Comparison of ENCODE assay signal across 21 mouse cellular contexts in the genomic region with DNA sequence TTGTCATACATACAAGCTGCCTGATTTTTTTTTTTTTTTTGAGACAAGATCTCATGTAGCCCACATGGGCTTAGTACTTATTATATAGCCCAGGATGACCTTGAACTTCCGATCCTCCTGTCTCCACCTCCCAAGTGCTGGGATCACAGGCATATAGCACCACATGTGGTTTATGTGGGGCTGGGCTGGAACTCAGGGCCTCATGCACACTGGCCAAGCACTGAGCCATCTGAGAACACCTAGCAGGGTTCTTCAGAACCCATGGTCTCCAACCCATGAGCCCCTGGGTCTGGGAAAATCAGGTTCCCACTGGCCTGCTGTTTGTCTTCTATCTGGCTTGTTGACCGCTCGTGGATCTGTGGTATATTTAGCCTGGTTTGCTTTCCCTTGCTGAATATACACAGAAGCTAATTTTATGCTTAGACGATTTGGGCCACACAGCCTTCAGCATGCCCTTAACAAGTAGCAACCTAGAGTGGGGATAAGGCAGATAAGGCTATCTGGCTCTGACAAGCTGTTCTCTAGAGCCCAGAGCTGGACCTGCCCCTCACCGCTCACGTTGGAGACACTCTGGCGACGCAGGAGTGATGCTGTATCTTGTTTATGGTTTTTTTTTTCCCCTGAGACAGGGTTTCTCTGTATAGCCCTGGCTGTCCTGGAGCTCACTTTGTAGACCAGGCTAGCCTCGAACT. TPM values are rescaled to one million over a fixed set of nuclear protein-coding genes. Genes with fewer than 3 reads are reported as not detected.
A peak's percentile ranks its signal among the peaks of the same experiment; 100 is the strongest.
DNase-seq lines count a peak whose midpoint lies in the region; ATAC-seq and TF ChIP-seq lines count a peak whose summit lies in the region.
"Had no signal": no experiment of that assay in that cellular context is flagged by ENCODE, and none has a peak within 500 bp of the region (broad histone marks: within the 10 kb centered on the region; RNA-seq: fewer than 3 reads in every experiment).

No protein-coding gene starts in this region.

- H3K4me3 ChIP-seq in heart, embryonic 13.5 days, result no peak overlapping the region
- H3K4me3 ChIP-seq in liver, postnatal 0 days (ENCODE audit: low read depth, low read length), result no peak overlapping the region
- no peak overlapping the region for H3K4me3 ChIP-seq in midbrain, embryonic 16.5 days (ENCODE audit: low read depth, low read length)
- H3K4me3 ChIP-seq: erythroblast, embryonic 14.5 days; forebrain, embryonic 15.5 days; limb, embryonic 10.5 days; midbrain, embryonic 15.5 days; neural tube, embryonic 15.5 days had no signal

- TF ChIP-seq EP300 in liver, postnatal 0 days (IDR thresholded peaks at IDR 0.05; ENCODE audit: low read depth), result peak; percentile 80

- no peak overlapping the region; the same call in 1 of the 2 replicates for H3K9ac ChIP-seq in heart, embryonic 13.5 days
- no peak overlapping the region for H3K9ac ChIP-seq in liver, postnatal 0 days (replicated peaks)
- H3K9ac ChIP-seq in midbrain, embryonic 16.5 days (ENCODE audit: low read depth, low read length), result no peak overlapping the region
- H3K9ac ChIP-seq: forebrain, embryonic 15.5 days; midbrain, embryonic 15.5 days; neural tube, embryonic 15.5 days had no signal

- H3K9me3 ChIP-seq in heart, embryonic 13.5 days, result no peaks in the 10 kb centered on the region
- H3K9me3 ChIP-seq in liver, postnatal 0 days (ENCODE audit: low read length), result no peaks in the 10 kb centered on the region
- no peaks in the 10 kb centered on the region for H3K9me3 ChIP-seq in midbrain, embryonic 16.5 days (replicated peaks; ENCODE audit: control insufficient read depth, low read length, poor library complexity, severe bottlenecking)
- H3K9me3 ChIP-seq: forebrain, embryonic 15.5 days; limb, embryonic 10.5 days; megakaryocyte, embryonic 14.5 days; midbrain, embryonic 15.5 days; neural tube, embryonic 15.5 days had no signal

- no peaks in the 10 kb centered on the region for H3K27me3 ChIP-seq in heart, embryonic 13.5 days (replicated peaks)
- H3K27me3 ChIP-seq in liver, postnatal 0 days (ENCODE audit: insufficient read depth, low read length), result no peaks in the 10 kb centered on the region
- H3K27me3 ChIP-seq in midbrain, embryonic 16.5 days (ENCODE audit: control insufficient read depth, insufficient read depth, low read depth, low read length), result no peaks in the 10 kb centered on the region
- H3K27me3 ChIP-seq: forebrain, embryonic 15.5 days; midbrain, embryonic 15.5 days; neural tube, embryonic 15.5 days had no signal

- H3K36me3 ChIP-seq in heart, embryonic 13.5 days, result peaks cover 25% of the 10 kb centered on the region
- H3K36me3 ChIP-seq in liver, postnatal 0 days (replicated peaks; ENCODE audit: insufficient read depth, low read length), result 0 out of 2 replicates have a peak, but pooled peaks cover 4% of the 10 kb centered on the region
- no peaks in the 10 kb centered on the region for H3K36me3 ChIP-seq in midbrain, embryonic 16.5 days (ENCODE audit: control insufficient read depth, insufficient read depth, low read length)
- H3K36me3 ChIP-seq: forebrain, embryonic 15.5 days; limb, embryonic 10.5 days; midbrain, embryonic 15.5 days; neural tube, embryonic 15.5 days had no signal

- peak overlapping the region; percentile 92 for H3K27ac ChIP-seq in heart, embryonic 13.5 days (replicated peaks)
- no peak overlapping the region for H3K27ac ChIP-seq in liver, postnatal 0 days (ENCODE audit: low read depth)
- no peak overlapping the region for H3K27ac ChIP-seq in midbrain, embryonic 16.5 days (ENCODE audit: low read length)
- H3K27ac ChIP-seq: forebrain, embryonic 15.5 days; midbrain, embryonic 15.5 days; neural tube, embryonic 15.5 days; stomach, postnatal 0 days had no signal

- peaks cover 60% of the 10 kb centered on the region for H3K4me1 ChIP-seq in heart, embryonic 13.5 days
- H3K4me1 ChIP-seq in liver, postnatal 0 days (ENCODE audit: insufficient read depth), result no peaks in the 10 kb centered on the region; the same call in 1 of the 2 replicates
- no peaks in the 10 kb centered on the region for H3K4me1 ChIP-seq in midbrain, embryonic 16.5 days (ENCODE audit: control insufficient read depth, insufficient read depth, low read length)
- H3K4me1 ChIP-seq: forebrain, embryonic 15.5 days; megakaryocyte, embryonic 14.5 days; midbrain, embryonic 15.5 days; neural tube, embryonic 15.5 days had no signal

- no peak for DNase-seq in heart, postnatal 14 days
- DNase-seq in liver, result peak; percentile 62
- DNase-seq in liver, postnatal 0 days, result no peak
- DNase-seq in urinary bladder, postnatal 25 days (ENCODE audit: low spot score), result no peak
- DNase-seq: adrenal gland, postnatal 36 days; cerebellum, adult 2 months; kidney, adult 9 months; kidney, postnatal 25 days; lung, adult 18-20 months; lung, postnatal 14 days had no signal

- intact Hi-C loops in heart, postnatal 14 days (cut with DNase I), result no loop called here

- no peak overlapping the region for H3K4me2 ChIP-seq in heart, embryonic 13.5 days
- H3K4me2 ChIP-seq in liver, postnatal 0 days (ENCODE audit: low read depth, low read length), result no peak overlapping the region
- H3K4me2 ChIP-seq in midbrain, embryonic 16.5 days (ENCODE audit: low read length), result no peak overlapping the region
- H3K4me2 ChIP-seq: forebrain, embryonic 15.5 days; midbrain, embryonic 15.5 days; neural tube, embryonic 15.5 days had no signal

- ATAC-seq in heart, embryonic 13.5 days (ENCODE audit: extremely low read depth, insufficient number of reproducible peaks, low FRiP score, low TSS enrichment), result no peak
- peak; percentile 62; the same call in 1 of the 2 replicates for ATAC-seq in erythroblast, adult 5-6 weeks (replicated peaks; ENCODE audit: low FRiP score, poor library complexity, severe bottlenecking)
- ATAC-seq in liver, postnatal 0 days, result peak; percentile 74
- ATAC-seq in midbrain, embryonic 16.5 days, result no peak
- ATAC-seq: forebrain, embryonic 15.5 days; midbrain, embryonic 15.5 days had no signal

- no peak for TF ChIP-seq CTCF in liver, postnatal 0 days (IDR thresholded peaks at IDR 0.05; ENCODE audit: low read depth)

- WGBS in heart, embryonic 13.5 days, result 33% methylated on average over 9 of the region's 9 CpGs
- 51% methylated on average over 9 of the region's 9 CpGs for WGBS in liver, postnatal 0 days (ENCODE audit: insufficient replicate concordance)
- WGBS in midbrain, embryonic 16.5 days, result 89% methylated on average over 9 of the region's 9 CpGs

RNA-seq across cellular contexts. Expression of a gene that starts 24.9 kb away (rescaled TPM):
- polyA plus RNA-seq in heart, embryonic 13.5 days (2015; fragmentation: Nextera tagmentation; extraction: Ambion mirVana), result 2.7 and 3.6 TPM in 2 replicates
- total RNA-seq in heart, postnatal 14 days (2021), result under 1 TPM; 0.17 to 0.48 TPM
- total RNA-seq in erythroblast, adult 5-6 weeks (2015; ENCODE audit: low replicate concordance), result not detected in 2 replicates
- total RNA-seq in erythroblast, adult 5-6 weeks (2017; ENCODE audit: low replicate concordance), result 0.17 TPM in 1 of 2 replicates, not detected in the other
- 0.71 and 1.0 TPM in 2 replicates for polyA plus RNA-seq in liver, postnatal 0 days (2015; fragmentation: Nextera tagmentation; extraction: Ambion mirVana)
- 4.6 and 5.3 TPM in 2 replicates for polyA plus RNA-seq in midbrain, embryonic 16.5 days (2015; fragmentation: Nextera tagmentation; extraction: Ambion mirVana)
- polyA plus RNA-seq: erythroblast, embryonic 14.5 days had no signal

RNA-seq across cellular contexts. Expression of a gene that starts 44.3 kb away (rescaled TPM):
- 25.3 and 30.3 TPM in 2 replicates for polyA plus RNA-seq in heart, embryonic 13.5 days (2015; fragmentation: Nextera tagmentation; extraction: Ambion mirVana)
- 10 to 100 TPM; 12.0 to 12.7 TPM for total RNA-seq in heart, postnatal 14 days (2021)
- total RNA-seq in erythroblast, adult 5-6 weeks (2015; ENCODE audit: low replicate concordance), result 4.6 and 8.1 TPM in 2 replicates
- total RNA-seq in erythroblast, adult 5-6 weeks (2017; ENCODE audit: low replicate concordance), result 1.4 and 2.9 TPM in 2 replicates
- 13.7 and 15.7 TPM in 2 replicates for polyA plus RNA-seq in liver, postnatal 0 days (2015; fragmentation: Nextera tagmentation; extraction: Ambion mirVana)
- polyA plus RNA-seq in midbrain, embryonic 16.5 days (2015; fragmentation: Nextera tagmentation; extraction: Ambion mirVana), result 6.9 and 7.1 TPM in 2 replicates
- polyA plus RNA-seq: C2C12 had no signal

Comparison
In these comparisons a context has a peak if more than half of its experiments do, and no peak if none do; other contexts are left out.
1. ATAC-seq: peak in erythroblast, adult 5-6 weeks (single experiment) and liver, postnatal 0 days (single experiment); none in heart, embryonic 13.5 days (single experiment) and midbrain, embryonic 16.5 days (single experiment).